Mouse (Mus musculus) left cerebral cortex, adult 8-10 months (tissue): ENCODE measurements at regions not wholly inside any gene's neighbourhood (a gene's known extent, or its start where the extent isn't known, plus 50 kb on each side); places are given as distances from the start of the nearest gene placed in this dataset.

Experiments used
- DNase-seq, 2 experiments: peaks; one replicate each; pipeline ENCODE4 v3.0.0; 2022; ENCODE audit warnings: low spot score in 2 of 2

GRCm38 (mm10) chr12:106722010-106722362 is 712.0 kb downstream of the Vrk1 start:
- DNase-seq, result no peak

GRCm38 (mm10) chr12:106722761-106723160 is 712.7 kb downstream of the Vrk1 start:
- DNase-seq, result no peak

GRCm38 (mm10) chr12:106726920-106727319 is 716.9 kb downstream of the Vrk1 start:
- no peak for DNase-seq

- DNase-seq, result no peak
Observed at GRCm38 (mm10) chr12:106727486-106727885, 717.5 kb downstream of the Vrk1 start.

- no peak for DNase-seq
Observed at GRCm38 (mm10) chr12:106729686-106730085, 719.7 kb downstream of the Vrk1 start.

GRCm38 (mm10) chr12:106732108-106732857 is 722.3 kb downstream of the Vrk1 start:
- no peak for DNase-seq

- DNase-seq, result no peak
Observed at GRCm38 (mm10) chr12:106748765-106749164, 738.7 kb downstream of the Vrk1 start.

GRCm38 (mm10) chr12:106763552-106763951 is 724.9 kb upstream of the 3110018I06Rik start:
- no peak for DNase-seq

GRCm38 (mm10) chr12:106764516-106764915 is 723.9 kb upstream of the 3110018I06Rik start:
- no peak for DNase-seq

GRCm38 (mm10) chr12:106773536-106773935 is 714.9 kb upstream of the 3110018I06Rik start:
- no peak for DNase-seq

- no peak for DNase-seq
Observed at GRCm38 (mm10) chr12:106796596-106796995, 691.8 kb upstream of the 3110018I06Rik start.

- no peak for DNase-seq
Observed at GRCm38 (mm10) chr12:106819736-106820135, 668.7 kb upstream of the 3110018I06Rik start.

- no peak for DNase-seq
Observed at GRCm38 (mm10) chr12:106822311-106822710, 666.1 kb upstream of the 3110018I06Rik start.

- DNase-seq, result no peak
Observed at GRCm38 (mm10) chr12:106828542-106828941, 659.9 kb upstream of the 3110018I06Rik start.

- DNase-seq, result no peak
Observed at GRCm38 (mm10) chr12:106829323-106829722, 659.1 kb upstream of the 3110018I06Rik start.

- no peak for DNase-seq
Observed at GRCm38 (mm10) chr12:106835241-106835640, 653.2 kb upstream of the 3110018I06Rik start.

- DNase-seq, result no peak
Observed at GRCm38 (mm10) chr12:106839618-106840017, 648.8 kb upstream of the 3110018I06Rik start.

- no peak for DNase-seq
Observed at GRCm38 (mm10) chr12:106840150-106840651, 648.2 kb upstream of the 3110018I06Rik start.

- DNase-seq, result no peak
Observed at GRCm38 (mm10) chr12:106841996-106842395, 646.4 kb upstream of the 3110018I06Rik start.

GRCm38 (mm10) chr12:106842396-106842795 is 646.0 kb upstream of the 3110018I06Rik start:
- DNase-seq, result no peak

GRCm38 (mm10) chr12:106851666-106852065 is 636.8 kb upstream of the 3110018I06Rik start:
- no peak for DNase-seq

- no peak for DNase-seq
Observed at GRCm38 (mm10) chr12:106852736-106853135, 635.7 kb upstream of the 3110018I06Rik start.

- DNase-seq, result no peak
Observed at GRCm38 (mm10) chr12:106853711-106854240, 634.7 kb upstream of the 3110018I06Rik start.
